Mouse (Mus musculus) lung, postnatal 0 days (tissue): ENCODE measurements around the gene Arglu1. TPM values are rescaled to one million over a fixed set of nuclear protein-coding genes. Genes with fewer than 3 reads are reported as not detected.

ENCODE experiments used
- ATAC-seq: fragments of 200-750 bp; cut with Nextera tagmentation; 2 replicates; pipeline ENCODE4 v1.8.0; 2017; ENCODE audit warnings: moderate library complexity
- DNase-seq: peaks from one replicate; pipeline ENCODE4 v3.0.0-alpha.2; 2016; ENCODE audit warnings: low spot score
- H3K27ac ChIP-seq: fragments of 300-500 bp; sonication (generic); 2 replicates; pipeline ENCODE4 v1.5.1; 2014; ENCODE audit warnings: antibody characterized with exemption, mild to moderate bottlenecking, low read length, mixed read lengths
- H3K27me3 ChIP-seq: fragments of 300-500 bp; sonication (generic); replicated peaks from 2 replicates; pipeline ENCODE4 v1.6.1; 2014; ENCODE audit warnings: low read length, mixed read lengths; ENCODE audit not compliant: insufficient read depth
- H3K36me3 ChIP-seq: fragments of 300-500 bp; sonication (generic); 2 replicates; pipeline ENCODE4 v1.6.1; 2014; ENCODE audit warnings: low read length, mixed read lengths; ENCODE audit not compliant: insufficient read depth
- H3K4me1 ChIP-seq: fragments of 300-500 bp; sonication (generic); 2 replicates; pipeline ENCODE4 v1.6.1; 2014; ENCODE audit warnings: antibody characterized with exemption, low read depth, low read length, mixed read lengths; ENCODE audit not compliant: insufficient read depth
- H3K4me2 ChIP-seq: fragments of 300-500 bp; sonication (generic); replicated peaks from 2 replicates; pipeline ENCODE4 v1.6.1; 2014; ENCODE audit warnings: low read depth, mild to moderate bottlenecking, low read length, moderate library complexity, mixed read lengths
- H3K4me3 ChIP-seq: fragments of 300-500 bp; sonication (generic); 2 replicates; pipeline ENCODE4 v1.5.1; 2014; ENCODE audit warnings: low read depth, low read length
- H3K9ac ChIP-seq: fragments of 300-500 bp; sonication (generic); replicated peaks from 2 replicates; pipeline ENCODE4 v1.6.1; 2014; ENCODE audit warnings: low read depth, mild to moderate bottlenecking
- H3K9me3 ChIP-seq: fragments of 300-500 bp; sonication (generic); 2 replicates; pipeline ENCODE4 v1.6.1; 2016; ENCODE audit warnings: low read length, mixed read lengths
- CTCF ChIP-seq: IDR thresholded peaks from 2 replicates; pipeline ENCODE4 v1.5.1; 2016; ENCODE audit warnings: antibody characterized with exemption, mild to moderate bottlenecking
- EP300 ChIP-seq: IDR thresholded peaks from 2 replicates; pipeline ENCODE4 v1.6.1; 2016; ENCODE audit warnings: antibody characterized with exemption, mild to moderate bottlenecking, control low read depth
- WGBS: fragments of 180-500 bp; shearing (Covaris S2); extraction: QIAGEN DNeasy Blood & Tissue Kit; methylation state at CpG from one replicate; pipeline ENCODE4 v1.1.7; 2014; 5-methylcytosine and 5-hydroxymethylcytosine counted together
- microRNA-seq: library from miRNA; unstranded; fragments of <30 nt; microRNA quantifications from one replicate; pipeline ENCODE4, GENCODE M21; 2016
- polyA plus RNA-seq: library from polyadenylated mRNA; unstranded; fragments of >200 nt; fragmentation: Nextera tagmentation; extraction: Ambion mirVana; gene quantifications from 2 replicates; pipeline ENCODE4 v1.2.1, GENCODE M21; 2015

Gene Arglu1
- polyA plus RNA-seq, 1 experiment from 2014 or later, result 126 TPM

GRCm38 (mm10) chr8:8620536-8620935 is 69.8 kb downstream of the Arglu1 start:
- H3K36me3 ChIP-seq, result peaks cover 21% of the 10 kb centered on the region; the same call in 1 of the 2 replicates
- H3K9me3 ChIP-seq, result no peaks in the 10 kb centered on the region
- no peak overlapping the region for H3K27ac ChIP-seq
- no peak overlapping the region for H3K4me3 ChIP-seq
- TF ChIP-seq CTCF, result no peak
- TF ChIP-seq EP300, result no peak
- DNase-seq (no peak), ATAC-seq (no peak)
- 86% methylated on average over 21 of the region's 21 CpGs for WGBS
- H3K4me1 ChIP-seq, result peaks cover 7% of the 10 kb centered on the region; the same call in 1 of the 2 replicates
- H3K4me2 ChIP-seq, result no peak overlapping the region
- no peaks in the 10 kb centered on the region for H3K27me3 ChIP-seq
- H3K9ac ChIP-seq, result no peak overlapping the region

GRCm38 (mm10) chr8:8619221-8620194 is 70.8 kb downstream of the Arglu1 start:
- no peak overlapping the region for H3K9ac ChIP-seq
- no peaks in the 10 kb centered on the region for H3K27me3 ChIP-seq
- H3K36me3 ChIP-seq, result peaks cover 21% of the 10 kb centered on the region; the same call in 1 of the 2 replicates
- no peak overlapping the region for H3K27ac ChIP-seq
- no peak overlapping the region for H3K4me3 ChIP-seq
- H3K4me1 ChIP-seq, result peaks cover 6% of the 10 kb centered on the region; the same call in 1 of the 2 replicates
- no peak for TF ChIP-seq EP300
- TF ChIP-seq CTCF, result no peak
- H3K4me2 ChIP-seq, result no peak overlapping the region
- WGBS, result 58% methylated on average over 19 of the region's 19 CpGs
- DNase-seq (no peak), ATAC-seq (0 out of 2 replicates have a peak, but pooled peaks have one; percentile 22)
- H3K9me3 ChIP-seq, result no peaks in the 10 kb centered on the region

Small RNA genes within 50 kb of the gene (microRNA-seq; reads per million reads assigned to microRNA genes)
- gene Mir7654, result 2.7 reads per million, percentile 5 among the genes with 10 or more reads in this experiment

Other genes starting within 250 kb of the Arglu1 start
- 26.7 and 30.1 TPM in 2 replicates for gene Efnb2, start 29.3 kb downstream of the Arglu1 start, polyA plus RNA-seq